Mouse (Mus musculus) lung, embryonic 14.5 days (tissue): Measurements from ENCODE around the gene Rdh19. TPM values are rescaled to one million over a fixed set of nuclear protein-coding genes. Genes with fewer than 3 reads are reported as not detected.

Source experiments
- ATAC-seq: fragments of 200-750 bp; cut with Nextera tagmentation; 2 replicates; pipeline ENCODE4 v1.8.0; 2017; ENCODE audit warnings: mild to moderate bottlenecking, moderate TSS enrichment, moderate library complexity; ENCODE audit not compliant: insufficient read depth
- DNase-seq: peaks from one replicate; pipeline ENCODE4 v3.0.0-alpha.2; 2015
- H3K27ac ChIP-seq: fragments of 300-500 bp; sonication (generic); 2 replicates; pipeline ENCODE4 v1.5.1; 2014; ENCODE audit warnings: low read depth, mild to moderate bottlenecking, moderate library complexity
- H3K27me3 ChIP-seq: fragments of 300-500 bp; sonication (generic); 2 replicates; pipeline ENCODE4 v1.6.1; 2014; ENCODE audit warnings: low read length, control low read depth; ENCODE audit not compliant: insufficient read depth
- H3K36me3 ChIP-seq: fragments of 300-500 bp; sonication (generic); 2 replicates; pipeline ENCODE4 v1.6.1; 2014; ENCODE audit warnings: control low read depth; ENCODE audit not compliant: insufficient read depth
- H3K4me1 ChIP-seq: fragments of 300-500 bp; sonication (generic); 2 replicates; pipeline ENCODE4 v1.6.1; 2014; ENCODE audit warnings: antibody characterized with exemption, control low read depth; ENCODE audit not compliant: insufficient read depth
- H3K4me2 ChIP-seq: fragments of 300-500 bp; sonication (generic); 2 replicates; pipeline ENCODE4 v1.6.1; 2014; ENCODE audit warnings: mild to moderate bottlenecking
- H3K4me3 ChIP-seq: fragments of 300-500 bp; sonication (generic); 2 replicates; pipeline ENCODE4 v1.5.1; 2014; ENCODE audit warnings: low read depth, low read length
- H3K9ac ChIP-seq: fragments of 300-500 bp; sonication (generic); 2 replicates; pipeline ENCODE4 v1.6.1; 2014
- H3K9me3 ChIP-seq: fragments of 300-500 bp; sonication (generic); 2 replicates; pipeline ENCODE4 v1.6.1; 2016; ENCODE audit warnings: low read depth, low read length, control low read depth
- CTCF ChIP-seq: IDR thresholded peaks from 2 replicates; pipeline ENCODE4 v1.5.1; 2016; ENCODE audit warnings: antibody characterized with exemption, low read depth
- WGBS: fragments of 180-500 bp; shearing (Covaris S2); extraction: QIAGEN DNeasy Blood & Tissue Kit; methylation state at CpG from one replicate; pipeline ENCODE4 v1.1.7; 2014; 5-methylcytosine and 5-hydroxymethylcytosine counted together
- polyA plus RNA-seq: library from polyadenylated mRNA; unstranded; fragments of >200 nt; fragmentation: Nextera tagmentation; extraction: Ambion mirVana; gene quantifications from 2 replicates; pipeline ENCODE4 v1.2.1, GENCODE M21; 2014

Rdh19 gene
- polyA plus RNA-seq, 1 experiment from 2014 or later, result not detected

DNA sequence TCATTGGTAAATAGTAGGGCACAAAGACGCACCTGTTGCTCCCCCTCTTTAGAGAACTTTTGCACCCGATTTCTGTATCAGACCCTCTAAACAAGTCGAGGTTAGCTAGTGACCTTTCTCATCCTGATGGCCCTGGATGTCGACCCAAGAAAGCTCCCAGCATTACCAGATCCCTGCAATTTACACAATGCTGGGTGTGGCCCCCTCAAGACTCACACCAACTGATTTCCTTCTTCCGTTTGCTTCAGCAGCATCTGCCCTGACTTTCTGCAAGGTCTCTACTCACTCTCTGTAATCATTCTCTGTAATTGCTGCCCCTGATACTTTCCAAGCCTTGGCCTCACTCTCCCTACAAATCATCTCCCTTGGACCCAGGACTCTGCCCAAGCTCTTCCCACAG lies 47.0 kb downstream of the Rdh19 start:
- no peak overlapping the region for H3K4me3 ChIP-seq
- no peak overlapping the region for H3K27ac ChIP-seq
- no peaks in the 10 kb centered on the region for H3K27me3 ChIP-seq
- H3K36me3 ChIP-seq, result no peaks in the 10 kb centered on the region
- ATAC-seq (no peak), DNase-seq (no peak)
- no peaks in the 10 kb centered on the region for H3K9me3 ChIP-seq
- no peak overlapping the region for H3K4me2 ChIP-seq
- WGBS, result 53% methylated on average over 5 of the region's 5 CpGs
- H3K4me1 ChIP-seq, result no peaks in the 10 kb centered on the region; the same call in 1 of the 2 replicates
- TF ChIP-seq CTCF, result no peak
- H3K9ac ChIP-seq, result no peak overlapping the region

DNA sequence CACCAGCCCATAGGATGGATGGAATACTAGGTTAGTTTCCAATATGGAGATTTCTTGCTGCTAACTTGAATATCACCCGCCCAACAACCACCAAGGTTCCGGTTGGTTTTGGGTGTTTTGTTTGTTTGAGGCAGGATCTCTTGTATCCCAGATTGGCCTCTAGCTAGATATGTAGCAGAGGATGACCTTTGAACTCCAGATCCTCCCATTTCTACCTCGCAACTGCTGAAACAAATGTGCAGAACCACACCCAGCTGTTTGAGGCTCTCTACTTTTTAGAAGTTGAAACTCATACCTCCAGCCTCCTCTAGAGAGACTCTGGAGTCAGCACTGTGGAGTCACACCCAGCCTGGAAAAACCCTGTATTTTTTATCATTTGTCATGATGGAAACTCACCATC lies 47.8 kb downstream of the Rdh19 start:
- no peak for TF ChIP-seq CTCF
- no peak for ATAC-seq
- WGBS, result 79% methylated on average over 3 of the region's 3 CpGs

DNA sequence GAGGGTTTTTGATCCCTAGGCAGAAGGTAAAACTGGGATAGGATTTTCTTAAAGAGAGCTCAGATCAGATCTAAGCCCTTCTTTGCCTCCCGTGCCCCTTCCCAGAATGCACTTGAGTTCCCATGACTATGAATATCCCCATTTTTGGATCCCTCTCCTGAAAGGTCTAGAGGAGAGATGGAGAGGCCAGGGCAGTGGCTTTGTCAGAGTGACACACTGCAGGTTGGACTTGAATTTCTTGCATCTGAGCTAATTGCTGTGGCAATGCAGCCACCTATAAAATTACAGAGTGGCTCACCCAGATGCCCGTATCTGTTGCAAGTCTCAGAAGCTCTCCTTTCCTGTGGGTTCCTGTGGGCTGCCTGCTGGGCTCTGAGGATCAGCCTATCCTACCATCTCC lies 48.5 kb downstream of the Rdh19 start, which contains the start of gene Sdr9c7:
Gene Sdr9c7 (plus strand): TSS at position 301 of the 400 bp plus-strand sequence.
- H3K4me2 ChIP-seq, result no peak within 1 kb of the TSS
- H3K9me3 ChIP-seq, result no peaks in the 10 kb centered on the region
- no peak for DNase-seq
- no peak within 1 kb of the TSS for H3K27ac ChIP-seq
- TF ChIP-seq CTCF, result no peak
- no peaks in the 10 kb centered on the region; the same call in 1 of the 2 replicates for H3K4me1 ChIP-seq
- WGBS, result 80% methylated on average over 2 of the region's 2 CpGs
- no peak within 1 kb of the TSS for H3K9ac ChIP-seq
- H3K36me3 ChIP-seq, result no peaks in the 10 kb centered on the region
- no peak within 1 kb of the TSS for H3K4me3 ChIP-seq
- no peak for ATAC-seq
- H3K27me3 ChIP-seq, result no peaks in the 10 kb centered on the region

More for the DNA sequence above, 47.8 kb downstream of the Rdh19 start:
- Histone ChIP-seq H3K4me3 (no peak overlapping the region), H3K27me3 (no peaks in the 10 kb centered on the region), H3K36me3 (no peaks in the 10 kb centered on the region), H3K9me3 (no peaks in the 10 kb centered on the region), H3K4me1 (no peaks in the 10 kb centered on the region; the same call in 1 of the 2 replicates), H3K9ac (no peak overlapping the region), H3K27ac (no peak overlapping the region), H3K4me2 (no peak overlapping the region)
- DNase-seq, result no peak

DNA sequence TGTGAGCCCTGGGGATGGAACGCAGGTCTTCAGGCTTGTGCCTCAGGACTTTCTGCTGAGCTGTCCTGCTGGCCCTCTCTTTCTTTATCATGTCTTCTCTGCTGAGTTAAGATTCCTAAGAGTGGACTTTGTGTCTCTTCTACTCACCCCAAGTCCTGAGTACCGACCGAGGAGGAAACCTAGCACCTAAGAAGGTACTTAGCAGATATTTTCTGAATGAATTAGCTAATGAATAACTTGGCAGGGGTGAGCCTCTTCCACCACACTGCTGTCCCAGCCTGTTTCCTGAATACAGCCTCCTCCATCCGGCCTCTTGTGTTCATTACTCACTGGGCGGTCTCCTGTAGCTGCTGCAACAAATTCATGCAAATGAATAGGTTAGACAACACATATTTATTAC lies 50.1 kb downstream of the Rdh19 start:
- Histone ChIP-seq H3K4me2 (no peak overlapping the region), H3K9ac (no peak overlapping the region), H3K9me3 (no peaks in the 10 kb centered on the region), H3K27ac (no peak overlapping the region), H3K4me3 (no peak overlapping the region), H3K27me3 (no peaks in the 10 kb centered on the region), H3K36me3 (no peaks in the 10 kb centered on the region), H3K4me1 (no peaks in the 10 kb centered on the region)
- ATAC-seq (no peak), DNase-seq (no peak)
- no peak for TF ChIP-seq CTCF
- WGBS, result 52% methylated on average over 5 of the region's 5 CpGs

DNA sequence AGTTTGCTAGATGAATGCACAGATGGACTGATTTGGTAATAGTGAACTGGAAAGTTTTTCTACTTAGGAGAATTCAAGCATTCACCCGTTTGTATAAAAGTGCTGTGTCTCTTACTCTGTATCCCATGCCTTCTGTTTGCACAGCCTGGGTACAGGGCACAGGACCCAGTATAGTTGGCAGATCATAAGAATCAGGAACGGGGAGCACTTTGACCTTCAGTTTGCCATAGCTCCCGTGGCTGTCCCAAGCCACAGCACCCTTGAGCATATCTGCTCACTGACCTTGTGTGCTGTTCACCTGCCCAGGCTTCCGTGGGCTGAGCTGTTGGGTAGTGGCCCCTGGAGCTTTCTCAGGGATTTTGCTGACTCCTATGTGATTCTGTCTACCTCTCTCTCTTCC lies 52.0 kb downstream of the Rdh19 start:
- WGBS, result 69% methylated on average over 4 of the region's 4 CpGs
- no peak overlapping the region for H3K27ac ChIP-seq
- H3K9ac ChIP-seq, result no peak overlapping the region
- DNase-seq (no peak), ATAC-seq (no peak)
- H3K4me1 ChIP-seq, result peaks cover 4% of the 10 kb centered on the region; the same call in 1 of the 2 replicates
- H3K36me3 ChIP-seq, result no peaks in the 10 kb centered on the region
- no peaks in the 10 kb centered on the region for H3K9me3 ChIP-seq
- no peak overlapping the region for H3K4me2 ChIP-seq
- H3K4me3 ChIP-seq, result no peak overlapping the region
- no peak for TF ChIP-seq CTCF
- H3K27me3 ChIP-seq, result no peaks in the 10 kb centered on the region

DNA sequence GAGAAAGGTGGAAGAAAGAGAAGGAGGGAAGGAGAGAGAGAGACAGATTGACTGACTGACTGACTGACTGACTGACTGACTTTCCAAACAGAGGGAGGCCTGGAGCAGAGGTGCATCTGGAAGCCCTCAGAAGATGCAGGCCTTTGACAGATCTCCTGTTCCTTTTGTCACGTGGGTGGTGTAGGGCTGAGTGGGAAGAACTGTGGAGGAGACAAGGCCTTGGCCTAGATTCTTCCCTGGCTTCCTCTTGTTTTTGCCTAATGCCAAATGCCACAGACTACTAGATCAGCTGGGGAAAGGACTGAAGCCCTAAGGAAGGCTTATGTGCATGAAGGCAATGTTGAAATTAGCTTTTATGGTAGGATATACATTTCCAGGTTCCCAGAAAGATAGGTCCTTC lies 53.4 kb downstream of the Rdh19 start:
- no peak for ATAC-seq
- Histone ChIP-seq H3K36me3 (no peaks in the 10 kb centered on the region), H3K4me1 (peaks cover 4% of the 10 kb centered on the region; the same call in 1 of the 2 replicates), H3K4me3 (no peak overlapping the region), H3K4me2 (no peak overlapping the region), H3K27ac (no peak overlapping the region), H3K27me3 (no peaks in the 10 kb centered on the region), H3K9ac (no peak overlapping the region), H3K9me3 (no peaks in the 10 kb centered on the region)
- no peak for DNase-seq
- 50% methylated on average over 1 of the region's 1 CpGs for WGBS
- TF ChIP-seq CTCF, result no peak

DNA sequence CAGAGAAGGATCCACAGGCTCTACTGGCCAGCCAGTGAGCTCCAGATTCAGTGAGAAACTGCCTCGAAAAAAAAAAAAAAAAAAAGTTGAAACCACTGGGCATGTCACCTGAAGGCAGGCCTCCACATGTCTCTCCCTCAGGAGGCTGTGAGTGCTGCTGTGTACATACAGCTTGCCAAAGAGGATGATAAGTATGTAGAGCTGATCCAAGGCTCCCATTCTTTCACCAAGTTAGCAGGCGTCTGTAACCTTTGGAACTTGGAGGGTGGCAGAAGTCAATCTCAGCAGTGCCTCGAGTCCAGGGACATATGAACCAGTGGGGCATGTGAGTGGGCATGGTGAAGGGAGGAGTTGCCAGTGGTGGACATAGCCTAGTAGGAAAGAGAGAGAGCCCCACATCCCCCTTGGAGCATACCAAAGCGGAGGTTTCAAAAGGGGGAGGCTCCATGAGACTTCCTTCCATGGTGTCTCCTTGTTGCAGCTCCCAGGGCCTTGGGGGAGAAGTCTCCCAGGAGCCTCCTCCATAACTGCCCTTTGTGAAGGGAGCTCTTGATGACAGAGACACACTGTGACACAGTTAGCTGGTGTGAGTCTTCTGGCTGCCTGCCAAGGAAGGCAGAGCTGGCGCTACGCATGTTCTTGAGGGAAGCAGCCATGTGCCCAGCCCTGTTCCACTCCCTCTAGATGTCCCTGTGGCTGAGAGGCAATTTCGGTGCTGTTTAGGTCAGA lies 55.2 kb downstream of the Rdh19 start:
- WGBS, result 43% methylated on average over 7 of the region's 7 CpGs
- H3K9me3 ChIP-seq, result no peaks in the 10 kb centered on the region
- no peak overlapping the region for H3K9ac ChIP-seq
- DNase-seq, result peak; percentile 71
- no peaks in the 10 kb centered on the region for H3K27me3 ChIP-seq
- H3K36me3 ChIP-seq, result no peaks in the 10 kb centered on the region
- no peak overlapping the region for H3K4me3 ChIP-seq
- H3K27ac ChIP-seq, result 0 out of 2 replicates have a peak overlapping the region, but pooled peaks have one; percentile 12
- peaks cover 4% of the 10 kb centered on the region; the same call in 1 of the 2 replicates for H3K4me1 ChIP-seq
- peak; percentile 66 for ATAC-seq
- TF ChIP-seq CTCF, result no peak
- no peak overlapping the region for H3K4me2 ChIP-seq
